Mouse (Mus musculus) heart, adult 2 months (tissue): ENCODE data around the gene Fam234a. TPM values are rescaled to one million over a fixed set of nuclear protein-coding genes. Genes with fewer than 3 reads are reported as not detected.
"Not testable (repeated sequence)": the region's sequence is repeated elsewhere in the genome, so short reads cannot be mapped to it uniquely, and the experiment has no call there.

Experiments
- DNase-seq, 2 experiments: peaks; one replicate each; pipeline ENCODE4 v3.0.0; 2021
- H3K27ac ChIP-seq: fragments of 200-600 bp; 2 replicates; pipeline ENCODE4 v1.8.1; 2022
- H3K27me3 ChIP-seq: fragments of 200-500 bp; 2 replicates; pipeline ENCODE4 v1.6.1; 2012; ENCODE audit warnings: mild to moderate bottlenecking, low read length, inconsistent platforms, mixed read lengths; ENCODE audit not compliant: control insufficient read depth, insufficient read depth
- H3K36me3 ChIP-seq: fragments of 200-500 bp; 2 replicates; pipeline ENCODE4 v1.6.1; 2012; ENCODE audit warnings: low read length, inconsistent platforms; ENCODE audit not compliant: control insufficient read depth, insufficient read depth
- H3K4me1 ChIP-seq: fragments of 200-500 bp; 2 replicates; pipeline ENCODE4 v1.6.1; 2011; ENCODE audit warnings: low read length; ENCODE audit not compliant: control insufficient read depth, insufficient read depth
- H3K4me3 ChIP-seq: fragments of 200-600 bp; 2 replicates; pipeline ENCODE4 v1.8.1; 2022
- H3K79me2 ChIP-seq: fragments of 200-500 bp; replicated peaks from 2 replicates; pipeline ENCODE4 v1.6.1; 2012; ENCODE audit warnings: mild to moderate bottlenecking, inconsistent platforms, low read length, moderate library complexity, mixed read lengths; ENCODE audit not compliant: control insufficient read depth, insufficient read depth
- H3K9ac ChIP-seq: fragments of 200-500 bp; 2 replicates; pipeline ENCODE4 v1.6.1; 2012; ENCODE audit warnings: low read depth, mild to moderate bottlenecking, control low read depth, inconsistent platforms, low read length, mixed read lengths
- CTCF ChIP-seq: fragments of 200-600 bp; IDR thresholded peaks from 2 replicates; pipeline ENCODE4 v1.8.1; 2022; ENCODE audit warnings: antibody characterized with exemption, mild to moderate bottlenecking, moderate library complexity
- EP300 ChIP-seq: fragments of 200-500 bp; IDR thresholded peaks from 2 replicates; pipeline ENCODE4 v1.6.1; 2011; ENCODE audit warnings: low read depth, low read length, control low read depth; ENCODE audit not compliant: insufficient read depth
- POLR2A ChIP-seq: fragments of 200-500 bp; IDR thresholded peaks from 2 replicates; pipeline ENCODE4 v1.6.1; 2011; ENCODE audit warnings: mild to moderate bottlenecking, low read depth, low read length, control low read depth; ENCODE audit not compliant: insufficient read depth
- WGBS: fragments of 180-500 bp; shearing (Covaris S2); methylation state at CpG from one replicate; pipeline ENCODE4 v1.1.7; 2018; 5-methylcytosine and 5-hydroxymethylcytosine counted together
- intact Hi-C: fragments of 180-260 bp; cut with DNase I; formaldehyde crosslinking; loops from one replicate; pipeline ENCODE4 v1.15.1; 2025
- polyA plus RNA-seq: library from polyadenylated mRNA; depleted of rRNA; stranded (reverse); fragments of >200 nt; gene quantifications from 2 replicates; pipeline ENCODE4 v1.2.3, GENCODE M21; 2012; rRNA removed
- total RNA-seq, 2 experiments: library from RNA; stranded (reverse); gene quantifications; 2 replicates each; pipeline ENCODE4 v1.2.3; 2021

Fam234a gene
- total and polyA plus RNA-seq, 3 experiments = 93.1 to 128 (median 113) TPM

DNA sequence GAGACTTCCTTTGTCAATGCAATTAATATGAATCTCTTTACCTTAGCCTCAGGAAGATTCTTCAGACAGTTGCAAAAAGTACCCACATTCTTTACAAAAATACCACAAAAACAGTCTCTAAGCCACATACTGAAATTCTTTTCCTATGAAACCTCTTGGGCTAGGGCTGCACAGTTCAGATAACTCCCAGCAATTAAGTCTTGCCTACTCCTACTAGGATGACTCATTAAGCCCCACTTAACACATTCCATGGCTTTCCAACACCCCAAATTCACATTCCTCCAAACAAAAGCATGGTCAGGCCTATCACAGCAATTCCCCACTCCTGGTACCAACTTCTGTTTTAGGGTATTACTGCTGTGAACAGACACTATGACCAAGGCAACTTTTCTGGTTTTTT, 65.4 kb downstream of the Fam234a start:
- TF ChIP-seq CTCF = no peak
- no peak for TF ChIP-seq EP300
- TF ChIP-seq POLR2A = no peak
- no peak for DNase-seq
- no peaks in the 10 kb centered on the region; the same call in 1 of the 2 replicates for H3K79me2 ChIP-seq
- intact Hi-C loops = no loop called here
- H3K27me3 ChIP-seq = no peaks in the 10 kb centered on the region
- no peak overlapping the region for H3K27ac ChIP-seq
- H3K4me1 ChIP-seq = no peaks in the 10 kb centered on the region
- no peaks in the 10 kb centered on the region; the same call in 1 of the 2 replicates for H3K36me3 ChIP-seq
- no peak overlapping the region for H3K9ac ChIP-seq
- H3K4me3 ChIP-seq = no peak overlapping the region

DNA sequence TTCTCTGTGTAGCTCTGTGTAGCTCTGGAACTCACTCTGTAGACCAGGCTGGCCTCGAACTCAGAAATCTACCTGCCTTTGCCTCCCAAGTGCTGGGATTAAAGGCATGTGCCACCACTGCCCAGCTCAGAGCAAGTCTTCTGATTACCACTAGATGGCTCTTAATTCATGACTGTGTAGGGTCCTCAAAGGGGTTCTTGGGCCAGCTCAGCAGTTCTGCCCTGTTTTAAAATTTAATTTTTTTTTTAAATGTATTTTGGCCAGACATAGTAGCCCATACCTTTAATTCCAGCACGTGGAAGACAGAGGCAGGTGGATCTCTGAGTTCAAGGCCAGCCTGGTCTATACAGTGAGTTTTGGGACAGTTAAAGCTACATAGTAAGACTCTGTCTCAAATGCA, 68.8 kb downstream of the Fam234a start:
- WGBS = 87% methylated on average over 2 of the region's 2 CpGs

DNA sequence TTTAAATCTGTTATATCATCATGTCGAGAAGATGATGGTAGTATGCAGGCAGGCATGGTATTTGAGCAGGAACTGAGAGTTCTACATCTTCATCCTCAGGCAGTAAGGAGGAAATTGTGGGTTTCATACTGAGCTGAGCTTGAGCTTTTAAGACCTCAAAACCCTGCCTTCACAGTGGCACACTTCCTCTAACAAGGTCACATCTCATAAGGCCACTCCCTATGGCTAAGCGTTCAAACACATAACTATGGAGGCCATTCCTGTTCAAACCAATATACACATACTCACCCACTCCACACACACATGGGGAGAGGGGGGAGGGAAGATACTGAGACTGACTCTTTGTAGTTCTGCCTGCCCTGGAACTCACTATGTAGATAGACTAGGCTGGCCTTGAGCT, 76.0 kb downstream of the Fam234a start:
- TF ChIP-seq CTCF = no peak
- no peak for TF ChIP-seq POLR2A
- TF ChIP-seq EP300 = no peak
- Histone ChIP-seq H3K27me3 (no peaks in the 10 kb centered on the region), H3K27ac (no peak overlapping the region), H3K4me3 (no peak overlapping the region), H3K9ac (no peak overlapping the region), H3K4me1 (peaks cover 2% of the 10 kb centered on the region), H3K36me3 (peaks cover 6% of the 10 kb centered on the region; the same call in 1 of the 2 replicates), H3K79me2 (peaks cover 6% of the 10 kb centered on the region)
- intact Hi-C loops = no loop called here
- DNase-seq = peak in 1 of 2 experiments; percentile 22
- 78% methylated on average over 2 of the region's 2 CpGs for WGBS

More for the DNA sequence above, 68.8 kb downstream of the Fam234a start:
- H3K27me3 ChIP-seq, H3K79me2 ChIP-seq, intact Hi-C loops, H3K4me1 ChIP-seq, H3K4me3 ChIP-seq, H3K36me3 ChIP-seq, H3K27ac ChIP-seq, DNase-seq, H3K9ac ChIP-seq: not testable (repeated sequence)
- peak; percentile 35 for TF ChIP-seq CTCF

DNA sequence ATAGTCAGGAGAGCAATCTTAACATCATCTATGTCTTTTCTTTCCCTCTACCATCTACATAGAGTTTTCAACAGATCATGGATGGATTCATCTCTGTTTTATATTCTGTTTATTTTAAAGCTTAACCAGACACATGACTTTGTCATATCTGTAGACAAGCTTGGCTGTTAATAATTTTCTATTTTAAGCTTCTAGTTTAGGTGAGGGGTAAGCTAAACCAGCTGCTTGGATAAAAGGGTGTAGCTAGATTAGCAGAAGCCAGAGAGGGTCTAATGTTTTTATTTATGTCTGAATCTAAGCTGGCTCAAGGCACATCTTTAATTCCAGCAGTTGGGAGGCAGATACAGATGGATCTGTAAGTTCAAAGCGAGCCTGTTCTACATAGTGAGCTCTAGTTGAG, 81.3 kb downstream of the Fam234a start:
- DNase-seq = no peak
- WGBS = 56% methylated on average over 1 of the region's 1 CpGs
- Histone ChIP-seq H3K4me3 (no peak overlapping the region), H3K27ac (peak overlapping the region; percentile 37; the same call in 1 of the 2 replicates), H3K27me3 (no peaks in the 10 kb centered on the region), H3K4me1 (no peaks in the 10 kb centered on the region), H3K9ac (no peak overlapping the region), H3K36me3 (peaks cover 11% of the 10 kb centered on the region), H3K79me2 (peaks cover 2% of the 10 kb centered on the region)
- TF ChIP-seq POLR2A (no peak), CTCF (no peak), EP300 (no peak)
- intact Hi-C loops = no loop called here

Other genes starting within 250 kb of the Fam234a start
- 10 to 100 TPM; 29.7 to 30.5 TPM for gene Rab11fip3, start 174.7 kb downstream of the Fam234a start, total RNA-seq
- 29.3 and 33.1 TPM in 2 replicates for gene Rab11fip3, start 174.7 kb downstream of the Fam234a start, polyA plus RNA-seq
- 1 to 10 TPM; 9.2 to 9.5 TPM for gene Decr2, start 153.9 kb downstream of the Fam234a start, total RNA-seq
- 13.9 and 23.3 TPM in 2 replicates for gene Decr2, start 153.9 kb downstream of the Fam234a start, polyA plus RNA-seq
- gene Nme4, start 148.6 kb downstream of the Fam234a start, total RNA-seq = 1 to 10 TPM; 3.7 to 4.4 TPM
- gene Nme4, start 148.6 kb downstream of the Fam234a start, polyA plus RNA-seq = 13.8 and 21.4 TPM in 2 replicates
- 1 to 10 TPM; 3.8 to 5.3 TPM for gene Tmem8, start 130.9 kb downstream of the Fam234a start, total RNA-seq
- gene Tmem8, start 130.9 kb downstream of the Fam234a start, polyA plus RNA-seq = 10.5 and 11.6 TPM in 2 replicates
- gene Mrpl28, start 120.7 kb downstream of the Fam234a start, total RNA-seq = 100 to 1,000 TPM; 131 to 154 TPM
- gene Mrpl28, start 120.7 kb downstream of the Fam234a start, polyA plus RNA-seq = 131 and 156 TPM in 2 replicates
- 10 to 100 TPM; 16.5 to 18.2 TPM for gene Axin1, start 105.6 kb downstream of the Fam234a start, total RNA-seq
- gene Axin1, start 105.6 kb downstream of the Fam234a start, polyA plus RNA-seq = 7.6 and 9.1 TPM in 2 replicates
- not detected for gene Pdia2, start 45.2 kb downstream of the Fam234a start, total RNA-seq
- not detected in 2 replicates for gene Pdia2, start 45.2 kb downstream of the Fam234a start, polyA plus RNA-seq
- under 1 TPM; 0.31 to 0.34 TPM for gene Rgs11, start 41.3 kb downstream of the Fam234a start, total RNA-seq
- 1.8 and 3.5 TPM in 2 replicates for gene Rgs11, start 41.3 kb downstream of the Fam234a start, polyA plus RNA-seq
- under 1 TPM; 0.36 to 0.47 TPM for gene Arhgdig, start 36.5 kb downstream of the Fam234a start, total RNA-seq
- gene Arhgdig, start 36.5 kb downstream of the Fam234a start, polyA plus RNA-seq = 1.00 and 1.5 TPM in 2 replicates
- 10 to 100 TPM; 13.2 to 16.3 TPM for gene Luc7l, start 8.7 kb upstream of the Fam234a start, total RNA-seq
- gene Luc7l, start 8.7 kb upstream of the Fam234a start, polyA plus RNA-seq = 13.6 and 22.9 TPM in 2 replicates
- 1 to 10 TPM; 3.9 to 5.0 TPM for gene Neurl1b, start 170.6 kb upstream of the Fam234a start, total RNA-seq
- gene Neurl1b, start 170.6 kb upstream of the Fam234a start, polyA plus RNA-seq = 4.6 and 4.7 TPM in 2 replicates